Mouse (Mus musculus): ENCODE data around the gene Dars2. TPM values are rescaled to one million over a fixed set of nuclear protein-coding genes. Genes with fewer than 3 reads are reported as not detected.

The Dars2 gene
- polyA plus RNA-seq (2015; fragmentation: Nextera tagmentation; extraction: Ambion mirVana) = 26.6 and 28.1 TPM in 2 replicates

DNA sequence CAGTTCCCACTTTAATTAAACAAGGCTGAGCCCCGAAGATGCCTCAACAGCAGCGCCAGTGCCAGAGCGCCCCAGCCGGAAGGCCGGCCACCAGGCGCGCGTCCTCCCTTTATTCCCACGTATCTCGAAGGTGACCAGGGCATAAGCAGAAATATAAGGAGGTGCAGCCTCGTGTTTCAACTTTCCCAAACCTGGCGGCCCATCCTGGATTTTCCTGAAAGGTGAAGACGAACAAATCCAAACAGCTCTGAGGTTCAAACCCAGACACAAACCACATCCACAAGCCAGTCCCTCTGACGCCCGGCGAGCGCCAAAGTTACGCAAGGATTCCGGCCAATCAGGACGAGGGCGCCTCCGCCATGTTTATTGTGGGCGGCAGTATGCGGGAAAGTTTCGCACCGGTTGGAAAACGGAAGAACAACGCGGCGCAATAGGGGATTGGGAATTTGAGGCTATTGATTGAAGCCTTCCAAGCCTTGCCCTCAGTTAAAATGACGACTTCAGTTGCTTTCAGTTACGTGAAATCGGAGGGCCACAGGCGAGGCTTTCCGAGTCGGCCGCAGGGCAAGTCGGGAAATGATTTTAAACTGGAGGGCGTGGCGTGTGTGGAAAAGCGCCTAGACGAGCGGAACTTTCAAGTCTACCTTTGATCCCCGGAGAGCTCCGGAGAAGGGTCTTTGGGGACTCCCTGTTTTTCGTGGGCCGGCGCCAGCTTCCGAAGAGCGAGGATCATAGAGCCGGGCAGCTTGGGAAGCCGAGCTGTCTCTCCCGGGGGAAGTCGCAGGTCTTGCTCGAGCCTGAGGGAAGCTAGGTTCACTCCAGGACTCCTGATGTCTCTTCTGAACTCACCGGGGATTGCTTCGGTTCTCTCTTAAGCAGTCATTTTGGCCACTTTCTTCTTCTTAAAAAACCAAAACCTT lies at the start of gene Dars2, which contains the start of gene Cenpl:
Dars2 (minus strand) TSS at position 307 of the 920 bp plus-strand sequence.
Cenpl (plus strand) TSS at position 362 of the 920 bp plus-strand sequence.
- Histone ChIP-seq H3K4me1 (replicated peaks) (peaks cover 33% of the 10 kb centered on the region), H3K4me2 (peak within 1 kb of the TSS; percentile 74), H3K9ac (peak within 1 kb of the TSS; percentile 81), H3K4me3 (peak within 1 kb of the TSS; percentile 81), H3K27ac (peak within 1 kb of the TSS; percentile 75), H3K27me3 (no peaks in the 10 kb centered on the region), H3K9me3 (replicated peaks) (no peaks in the 10 kb centered on the region), H3K36me3 (peaks cover 3% of the 10 kb centered on the region; the same call in 1 of the 2 replicates)
- ATAC-seq (replicated peaks; ENCODE audit: insufficient number of reproducible peaks, insufficient read depth, low FRiP score, low read depth) = peak; percentile 96
- WGBS = under 1% methylated on average over 57 of the region's 57 CpGs

DNA sequence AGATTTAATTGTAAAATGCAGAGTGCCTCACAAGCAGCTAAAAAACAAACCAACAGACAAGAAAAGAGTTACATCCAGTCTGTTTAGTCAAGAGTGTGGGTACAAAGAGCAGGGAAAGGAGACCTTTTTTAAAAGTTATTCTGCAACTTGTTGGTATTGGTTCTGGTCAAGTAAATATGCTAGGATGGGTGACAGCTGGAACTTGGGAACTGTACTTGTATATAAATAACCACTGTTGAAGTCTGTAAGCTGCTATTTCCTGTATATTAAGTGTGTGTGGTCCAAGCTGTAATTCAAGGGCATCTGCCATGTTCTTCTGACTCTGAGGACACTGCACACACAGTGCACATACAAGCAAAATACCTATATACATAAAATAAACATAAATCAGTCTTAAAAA lies 44.1 kb upstream of the Dars2 start:
- H3K9ac ChIP-seq = no peak overlapping the region
- no peak overlapping the region for H3K27ac ChIP-seq
- H3K9me3 ChIP-seq (replicated peaks) = no peaks in the 10 kb centered on the region
- ATAC-seq (replicated peaks; ENCODE audit: insufficient number of reproducible peaks, insufficient read depth, low FRiP score, low read depth) = no peak
- H3K36me3 ChIP-seq = peaks cover under 1% of the 10 kb centered on the region; the same call in 1 of the 2 replicates
- H3K27me3 ChIP-seq = no peaks in the 10 kb centered on the region
- H3K4me3 ChIP-seq = no peak overlapping the region
- no peak overlapping the region for H3K4me2 ChIP-seq
- H3K4me1 ChIP-seq (replicated peaks) = no peaks in the 10 kb centered on the region

DNA sequence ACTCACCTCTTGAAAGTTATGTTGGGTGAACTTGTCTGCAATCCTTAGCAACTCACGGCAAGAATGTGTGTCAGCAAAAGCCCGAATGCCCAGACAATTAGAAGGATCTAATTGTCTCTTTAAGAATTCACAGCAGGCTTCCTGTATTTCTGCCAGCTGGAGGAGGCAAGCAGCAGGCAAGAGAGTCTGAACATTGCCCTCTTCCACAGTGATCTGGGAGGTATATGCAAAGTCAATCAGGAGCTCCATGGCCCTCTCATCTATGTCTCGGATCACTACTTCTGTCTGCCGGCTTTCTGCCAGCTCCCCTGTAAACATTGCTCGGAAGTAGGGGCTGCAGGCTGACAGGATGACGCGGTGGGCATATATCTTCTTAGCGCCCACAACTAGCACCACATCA lies 38.8 kb upstream of the Dars2 start:
- H3K27me3 ChIP-seq = no peaks in the 10 kb centered on the region
- no peak overlapping the region for H3K9ac ChIP-seq
- H3K9me3 ChIP-seq (replicated peaks) = no peaks in the 10 kb centered on the region
- H3K36me3 ChIP-seq = peaks cover 21% of the 10 kb centered on the region
- WGBS = 86% methylated on average over 8 of the region's 8 CpGs
- no peak overlapping the region for H3K4me2 ChIP-seq
- ATAC-seq (replicated peaks; ENCODE audit: insufficient number of reproducible peaks, insufficient read depth, low FRiP score, low read depth) = no peak
- H3K27ac ChIP-seq = no peak overlapping the region
- no peaks in the 10 kb centered on the region for H3K4me1 ChIP-seq (replicated peaks)
- no peak overlapping the region for H3K4me3 ChIP-seq

DNA sequence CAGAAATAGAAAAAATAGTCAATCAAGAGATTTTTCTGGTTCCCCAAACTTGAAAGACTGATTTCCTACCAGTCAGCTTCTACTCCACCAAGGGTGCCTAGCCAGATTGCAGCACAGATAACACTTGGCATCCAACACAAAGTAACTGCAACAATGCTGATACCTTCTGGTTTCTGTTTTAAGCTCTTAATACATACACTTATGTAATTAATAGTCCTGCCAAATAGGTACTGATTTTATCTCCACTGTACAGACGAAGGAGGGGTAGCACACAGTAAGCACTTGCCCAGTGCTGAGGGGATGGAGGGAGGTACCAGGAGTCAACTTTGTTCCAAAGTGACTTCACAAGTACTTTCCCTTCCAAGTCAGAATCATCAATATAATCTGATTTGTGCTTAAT lies 33.4 kb upstream of the Dars2 start:
- H3K27me3 ChIP-seq = no peaks in the 10 kb centered on the region
- H3K36me3 ChIP-seq = peaks cover 31% of the 10 kb centered on the region
- WGBS = 74% methylated on average over 1 of the region's 1 CpGs
- H3K27ac ChIP-seq = no peak overlapping the region
- H3K4me3 ChIP-seq = no peak overlapping the region
- H3K9me3 ChIP-seq (replicated peaks) = no peaks in the 10 kb centered on the region
- H3K4me1 ChIP-seq (replicated peaks) = no peaks in the 10 kb centered on the region
- no peak overlapping the region for H3K4me2 ChIP-seq
- H3K9ac ChIP-seq = no peak overlapping the region
- ATAC-seq (replicated peaks; ENCODE audit: insufficient number of reproducible peaks, insufficient read depth, low FRiP score, low read depth) = no peak

DNA sequence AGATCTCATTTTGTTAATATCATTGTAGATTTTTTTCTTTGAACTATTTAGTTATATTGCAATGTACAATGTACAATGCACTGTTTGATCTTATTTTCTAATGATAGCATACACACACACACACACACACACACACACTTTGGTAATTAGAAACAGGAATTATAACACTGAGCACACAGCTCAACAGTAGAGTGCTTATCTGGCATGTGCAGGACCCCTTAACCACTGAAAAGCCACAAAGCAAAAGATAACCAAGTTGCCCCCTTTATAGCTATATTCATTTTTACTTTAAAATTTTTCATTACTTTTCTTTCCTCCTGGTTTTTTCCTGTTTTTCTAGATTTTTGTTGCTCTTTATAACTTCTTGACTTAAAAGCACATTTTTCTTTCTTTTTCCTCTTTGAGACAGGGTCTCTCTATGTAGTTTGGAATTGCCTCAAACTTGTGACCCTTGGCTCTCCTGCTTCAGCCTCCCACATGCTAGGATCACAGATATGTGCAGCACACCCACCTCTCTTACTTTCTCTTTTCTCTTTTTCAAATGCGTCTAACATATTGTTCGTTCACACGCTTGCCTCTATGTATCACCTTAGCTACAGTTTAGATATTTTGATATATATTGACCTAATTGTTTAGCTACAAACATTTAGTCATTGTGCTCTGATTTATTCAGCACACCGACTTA lies 29.4 kb upstream of the Dars2 start:
- ATAC-seq (replicated peaks; ENCODE audit: insufficient number of reproducible peaks, insufficient read depth, low FRiP score, low read depth) = no peak
- Histone ChIP-seq H3K4me1 (replicated peaks) (no peaks in the 10 kb centered on the region), H3K9me3 (replicated peaks) (no peaks in the 10 kb centered on the region), H3K36me3 (peaks cover 38% of the 10 kb centered on the region), H3K4me2 (no peak overlapping the region), H3K27me3 (no peaks in the 10 kb centered on the region), H3K27ac (no peak overlapping the region), H3K4me3 (no peak overlapping the region), H3K9ac (no peak overlapping the region)
- 89% methylated on average over 4 of the region's 4 CpGs for WGBS

DNA sequence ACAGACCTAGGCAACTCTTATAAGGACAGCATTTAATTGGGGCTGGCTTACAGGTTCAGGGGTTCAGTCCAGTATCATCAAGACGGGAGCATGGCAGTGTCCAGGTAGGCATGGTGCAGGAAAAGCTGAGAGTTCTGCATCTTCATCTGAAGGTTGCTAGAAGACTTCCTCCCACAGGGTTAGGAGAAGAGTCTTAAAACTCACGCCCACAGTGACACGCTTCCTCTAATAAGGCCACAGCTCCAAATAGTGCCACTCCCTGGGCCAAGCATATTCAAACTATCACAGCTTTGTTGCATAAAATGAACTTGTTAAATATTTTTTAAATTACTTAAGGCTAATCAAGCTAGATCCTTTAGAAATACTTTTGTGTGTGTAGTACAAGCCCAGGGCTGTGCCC lies 6.8 kb upstream of the Dars2 start:
- peaks cover 18% of the 10 kb centered on the region for H3K4me1 ChIP-seq (replicated peaks)
- no peaks in the 10 kb centered on the region for H3K9me3 ChIP-seq (replicated peaks)
- H3K4me3 ChIP-seq = no peak overlapping the region
- H3K4me2 ChIP-seq = no peak overlapping the region
- H3K36me3 ChIP-seq = peaks cover 31% of the 10 kb centered on the region
- WGBS = 89% methylated on average over 3 of the region's 3 CpGs
- no peak overlapping the region for H3K9ac ChIP-seq
- H3K27me3 ChIP-seq = no peaks in the 10 kb centered on the region
- no peak overlapping the region for H3K27ac ChIP-seq
- no peak for ATAC-seq (replicated peaks; ENCODE audit: insufficient number of reproducible peaks, insufficient read depth, low FRiP score, low read depth)

DNA sequence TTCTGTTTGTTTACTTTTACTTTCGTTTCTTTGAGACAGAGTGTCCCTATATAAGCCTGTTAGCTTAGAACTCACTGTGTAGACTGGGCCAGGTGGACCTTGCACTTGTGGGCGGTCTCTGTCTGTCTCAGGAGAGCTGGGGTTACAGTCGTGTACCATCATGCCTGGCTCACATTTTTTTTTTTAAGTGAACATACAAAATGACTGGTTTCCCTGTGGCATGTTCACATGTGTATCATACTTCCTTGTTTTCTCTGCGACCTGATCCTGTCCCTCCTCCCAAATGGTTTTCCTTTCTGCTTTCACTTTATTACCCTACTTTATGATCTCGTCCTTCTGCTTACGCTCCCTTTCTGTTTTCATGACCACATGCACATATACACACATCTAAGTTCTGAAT lies 5.8 kb upstream of the Dars2 start:
- Histone ChIP-seq H3K9ac (no peak overlapping the region), H3K4me2 (no peak overlapping the region), H3K9me3 (replicated peaks) (no peaks in the 10 kb centered on the region), H3K36me3 (peaks cover 26% of the 10 kb centered on the region), H3K27me3 (no peaks in the 10 kb centered on the region), H3K27ac (no peak overlapping the region), H3K4me1 (replicated peaks) (peaks cover 27% of the 10 kb centered on the region), H3K4me3 (no peak overlapping the region)
- WGBS = 85% methylated on average over 6 of the region's 6 CpGs
- no peak for ATAC-seq (replicated peaks; ENCODE audit: insufficient number of reproducible peaks, insufficient read depth, low FRiP score, low read depth)

DNA sequence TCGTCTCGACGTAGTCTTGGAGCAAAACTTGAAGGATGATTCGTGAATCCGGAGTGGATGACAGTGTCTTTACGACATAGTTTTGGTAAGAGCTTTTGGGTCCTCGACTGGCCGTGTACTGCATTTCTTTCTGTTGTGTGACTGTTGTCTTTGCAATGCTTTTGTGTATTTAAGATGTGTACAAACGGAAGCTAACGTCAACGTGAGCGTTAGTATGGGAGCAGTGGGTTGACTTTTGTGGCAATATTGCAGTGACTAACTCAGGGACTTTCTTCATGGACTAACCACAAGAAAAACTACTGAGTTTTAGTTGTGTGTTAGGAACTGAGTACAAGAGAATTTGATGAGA lies 788 bp upstream of the Dars2 start:
- Histone ChIP-seq H3K4me1 (replicated peaks) (peaks cover 33% of the 10 kb centered on the region), H3K27me3 (no peaks in the 10 kb centered on the region), H3K9me3 (replicated peaks) (no peaks in the 10 kb centered on the region), H3K4me3 (peak overlapping the region; percentile 81), H3K36me3 (peaks cover 3% of the 10 kb centered on the region; the same call in 1 of the 2 replicates), H3K4me2 (peak overlapping the region; percentile 74), H3K27ac (peak overlapping the region; percentile 75), H3K9ac (peak overlapping the region; percentile 81)
- WGBS = 0% methylated on average over 12 of the region's 12 CpGs
- no peak for ATAC-seq (replicated peaks; ENCODE audit: insufficient number of reproducible peaks, insufficient read depth, low FRiP score, low read depth)

DNA sequence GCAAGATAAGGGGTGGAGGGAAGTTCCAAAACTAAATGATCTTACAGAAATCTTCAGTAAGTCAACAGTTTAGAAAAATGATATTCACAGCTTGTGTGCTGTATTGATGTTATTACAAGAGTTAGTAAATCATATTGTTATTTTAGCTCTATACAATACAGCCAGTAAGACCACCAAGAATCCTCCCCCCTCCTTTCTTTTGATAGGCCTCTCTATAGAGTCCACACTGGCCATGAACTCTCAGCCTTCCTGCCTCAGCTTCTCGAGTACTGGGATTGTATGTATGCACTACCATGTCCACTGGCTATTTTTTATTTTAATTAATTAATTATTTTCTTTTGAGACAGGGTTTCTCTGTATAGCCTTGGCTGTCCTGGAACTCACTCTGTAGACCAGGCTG lies 7.1 kb downstream of the Dars2 start:
- H3K4me2 ChIP-seq = no peak overlapping the region
- H3K36me3 ChIP-seq = no peaks in the 10 kb centered on the region
- no peaks in the 10 kb centered on the region for H3K4me1 ChIP-seq (replicated peaks)
- no peak for ATAC-seq (replicated peaks; ENCODE audit: insufficient number of reproducible peaks, insufficient read depth, low FRiP score, low read depth)
- H3K27me3 ChIP-seq = no peaks in the 10 kb centered on the region
- WGBS = 78% methylated on average over 1 of the region's 1 CpGs
- no peak overlapping the region for H3K4me3 ChIP-seq
- no peak overlapping the region for H3K9ac ChIP-seq
- no peaks in the 10 kb centered on the region for H3K9me3 ChIP-seq (replicated peaks)
- H3K27ac ChIP-seq = no peak overlapping the region

DNA sequence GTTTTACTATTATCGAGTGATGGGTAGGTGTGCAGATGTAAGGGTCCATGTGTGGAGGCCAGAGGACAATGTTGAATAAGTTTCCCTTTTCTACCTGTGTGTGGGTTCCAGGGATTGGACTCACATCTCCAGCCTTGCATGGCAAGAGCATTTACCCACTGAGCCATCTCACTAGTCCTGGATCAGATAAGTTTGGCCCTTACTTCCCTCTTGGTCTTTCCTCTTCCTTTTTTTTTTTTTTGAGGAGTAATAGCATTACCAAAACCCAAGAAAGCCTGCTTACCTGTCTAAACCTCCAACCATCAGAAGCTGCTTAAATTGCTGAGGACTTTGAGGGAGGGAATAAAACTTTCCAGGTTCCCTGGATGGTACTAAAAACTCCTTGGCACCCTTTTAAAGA lies 13.3 kb downstream of the Dars2 start:
- no peak overlapping the region for H3K4me2 ChIP-seq
- peaks cover 12% of the 10 kb centered on the region; the same call in 1 of the 2 replicates for H3K36me3 ChIP-seq
- no peak overlapping the region for H3K4me3 ChIP-seq
- H3K4me1 ChIP-seq (replicated peaks) = no peaks in the 10 kb centered on the region
- no peak for ATAC-seq (replicated peaks; ENCODE audit: insufficient number of reproducible peaks, insufficient read depth, low FRiP score, low read depth)
- H3K9ac ChIP-seq = no peak overlapping the region
- WGBS = 82% methylated on average over 1 of the region's 1 CpGs
- no peaks in the 10 kb centered on the region for H3K9me3 ChIP-seq (replicated peaks)
- H3K27ac ChIP-seq = no peak overlapping the region
- no peaks in the 10 kb centered on the region for H3K27me3 ChIP-seq

DNA sequence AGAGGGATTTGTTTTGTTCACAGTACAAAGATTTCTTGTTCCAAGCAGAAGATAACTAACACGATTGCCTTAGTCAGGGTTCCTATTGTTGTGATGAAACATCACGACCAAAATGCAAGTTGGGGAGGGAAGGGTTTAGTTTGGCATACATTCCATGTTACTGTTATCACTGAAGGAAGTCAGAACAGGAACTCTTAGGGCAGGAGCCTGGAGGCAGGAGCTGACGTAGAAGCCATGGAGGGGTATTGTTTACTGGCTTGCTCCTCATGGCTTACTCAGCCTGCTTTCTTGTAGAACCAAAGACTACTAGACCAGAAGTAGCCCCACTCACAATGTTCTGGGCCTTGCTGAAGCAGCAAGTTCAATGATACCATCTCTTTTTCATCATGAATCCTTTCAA lies 23.5 kb downstream of the Dars2 start:
- peak overlapping the region; percentile 42; the same call in 1 of the 2 replicates for H3K27ac ChIP-seq

More for the DNA sequence above, 23.5 kb downstream of the Dars2 start:
- H3K36me3 ChIP-seq = peaks cover 38% of the 10 kb centered on the region
- H3K27me3 ChIP-seq = no peaks in the 10 kb centered on the region
- no peaks in the 10 kb centered on the region for H3K9me3 ChIP-seq (replicated peaks)
- no peak overlapping the region for H3K9ac ChIP-seq
- WGBS = 71% methylated on average over 3 of the region's 3 CpGs
- ATAC-seq (replicated peaks; ENCODE audit: insufficient number of reproducible peaks, insufficient read depth, low FRiP score, low read depth) = 0 out of 2 replicates have a peak, but pooled peaks have one; percentile 39
- H3K4me1 ChIP-seq (replicated peaks) = no peaks in the 10 kb centered on the region
- no peak overlapping the region for H3K4me3 ChIP-seq
- H3K4me2 ChIP-seq = no peak overlapping the region
